Mouse (Mus musculus): ENCODE data around the gene Spata13.

Spata13 gene

GRCm38 (mm10) chr14:60752892-60753800, 119.3 kb downstream of the Spata13 start:
- no peak for DNase-seq

GRCm38 (mm10) chr14:60753801-60754126, 120.0 kb downstream of the Spata13 start:
- no peak for DNase-seq

- peak; percentile 36 to 59 for DNase-seq
These were observed 120.9 kb downstream of the Spata13 start for GRCm38 (mm10) chr14:60754656-60755055.

- DNase-seq = no peak
These were observed 122.5 kb downstream of the Spata13 start for GRCm38 (mm10) chr14:60756271-60756670.

- DNase-seq = no peak
These were observed 123.5 kb downstream of the Spata13 start for GRCm38 (mm10) chr14:60757265-60757664.

- DNase-seq = no peak
These were observed 123.9 kb downstream of the Spata13 start for GRCm38 (mm10) chr14:60757722-60758121.

- no peak for DNase-seq
These were observed 125.3 kb downstream of the Spata13 start for GRCm38 (mm10) chr14:60759097-60759496.

GRCm38 (mm10) chr14:60761801-60762200, 128.0 kb downstream of the Spata13 start:
- no peak for DNase-seq

GRCm38 (mm10) chr14:60762754-60763153, 129.0 kb downstream of the Spata13 start:
- no peak for DNase-seq

- DNase-seq = no peak
These were observed 129.9 kb downstream of the Spata13 start for GRCm38 (mm10) chr14:60763746-60764145.

- DNase-seq = no peak
These were observed 130.7 kb downstream of the Spata13 start for GRCm38 (mm10) chr14:60764526-60764925.

GRCm38 (mm10) chr14:60765025-60765424, 131.2 kb downstream of the Spata13 start:
- DNase-seq = peak; percentile 31 to 35

- DNase-seq = no peak
These were observed 134.1 kb downstream of the Spata13 start, which contains the start of gene C1qtnf9 for GRCm38 (mm10) chr14:60767884-60768283. Gene C1qtnf9 (plus strand): TSS chr14:60768134.

- peak in 1 of 2 experiments; percentile 22 for DNase-seq
These were observed 135.5 kb downstream of the Spata13 start for GRCm38 (mm10) chr14:60769340-60769739.

- no peak for DNase-seq
These were observed 136.8 kb downstream of the Spata13 start for GRCm38 (mm10) chr14:60770594-60770993.

- DNase-seq = peak; percentile 57 to 86
These were observed 137.3 kb downstream of the Spata13 start for GRCm38 (mm10) chr14:60771057-60771456.

- peak in 1 of 2 experiments; percentile 33 for DNase-seq
These were observed 139.7 kb downstream of the Spata13 start for GRCm38 (mm10) chr14:60773476-60773875.

GRCm38 (mm10) chr14:60776521-60776920, 142.7 kb downstream of the Spata13 start:
- no peak for DNase-seq

GRCm38 (mm10) chr14:60777485-60777919, 143.7 kb downstream of the Spata13 start:
- no peak for DNase-seq

GRCm38 (mm10) chr14:60779198-60779597, 145.4 kb downstream of the Spata13 start:
- DNase-seq = no peak

- no peak for DNase-seq
These were observed 148.4 kb downstream of the Spata13 start for GRCm38 (mm10) chr14:60782121-60782656.

- no peak for DNase-seq
These were observed 149.4 kb downstream of the Spata13 start for GRCm38 (mm10) chr14:60783196-60783595.

GRCm38 (mm10) chr14:60784427-60785315, 150.9 kb downstream of the Spata13 start, which contains the start of gene Mipep:
Gene Mipep (plus strand): TSS chr14:60784573.
- DNase-seq = peak; percentile 88 to 91

All from kidney, postnatal 36 days (tissue).